Mouse (Mus musculus) liver, adult 2 months (tissue): ENCODE data around the gene Krt78. TPM values are rescaled to one million over a fixed set of nuclear protein-coding genes. Genes with fewer than 3 reads are reported as not detected.
"Not testable (repeated sequence)": the region's sequence is repeated elsewhere in the genome, so short reads cannot be mapped to it uniquely, and the experiment has no call there.

ENCODE experiments used
- DNase-seq: peaks from one replicate; pipeline ENCODE4 v3.0.0-alpha.2; 2011; ENCODE audit warnings: low read depth, low spot score; ENCODE audit errors: extremely low read depth
- H3K27ac ChIP-seq: fragments of 200-500 bp; replicated peaks from 2 replicates; pipeline ENCODE4 v1.5.1; 2012; ENCODE audit warnings: low read depth, mild to moderate bottlenecking, control low read depth, inconsistent platforms, low read length; ENCODE audit not compliant: insufficient read depth
- H3K27me3 ChIP-seq: fragments of 200-500 bp; 2 replicates; pipeline ENCODE4 v1.6.1; 2012; ENCODE audit warnings: mild to moderate bottlenecking, moderate library complexity, low read length, inconsistent platforms; ENCODE audit not compliant: control insufficient read depth, insufficient read depth
- H3K36me3 ChIP-seq: fragments of 200-500 bp; 2 replicates; pipeline ENCODE4 v1.6.1; 2012; ENCODE audit warnings: low read length, inconsistent platforms; ENCODE audit not compliant: control insufficient read depth, insufficient read depth
- H3K4me1 ChIP-seq: fragments of 200-500 bp; 2 replicates; pipeline ENCODE4 v1.6.1; 2011; ENCODE audit warnings: low read length; ENCODE audit not compliant: control insufficient read depth, insufficient read depth
- H3K4me3 ChIP-seq: fragments of 200-500 bp; 2 replicates; pipeline ENCODE4 v1.5.1; 2011; ENCODE audit warnings: low read depth, mild to moderate bottlenecking, control low read depth, low read length, moderate library complexity; ENCODE audit not compliant: insufficient read depth
- H3K79me2 ChIP-seq: fragments of 200-500 bp; 2 replicates; pipeline ENCODE4 v1.6.1; 2012; ENCODE audit warnings: inconsistent platforms, mild to moderate bottlenecking, low read length, moderate library complexity; ENCODE audit not compliant: control insufficient read depth, insufficient read depth
- H3K9ac ChIP-seq: fragments of 200-500 bp; 2 replicates; pipeline ENCODE4 v1.6.1; 2012; ENCODE audit warnings: low read depth, mild to moderate bottlenecking, control low read depth, inconsistent platforms, low read length
- CTCF ChIP-seq: fragments of 200-500 bp; IDR thresholded peaks from 2 replicates; pipeline ENCODE4 v1.5.1; 2011; ENCODE audit warnings: low read depth, low read length, control low read depth
- POLR2A ChIP-seq: fragments of 200-500 bp; IDR thresholded peaks from 2 replicates; pipeline ENCODE4 v1.6.1; 2011; ENCODE audit warnings: low read length, control low read depth; ENCODE audit not compliant: insufficient read depth; ENCODE audit errors: extremely low read depth
- WGBS: fragments of 180-500 bp; shearing (Covaris S2); methylation state at CpG from one replicate; pipeline ENCODE4 v1.1.7; 2018; 5-methylcytosine and 5-hydroxymethylcytosine counted together
- polyA plus RNA-seq: library from polyadenylated mRNA; depleted of rRNA; stranded (reverse); fragments of >200 nt; gene quantifications from 2 replicates; pipeline ENCODE4 v1.2.3, GENCODE M21; 2012; rRNA removed
- total RNA-seq: library from RNA; depleted of rRNA; stranded (reverse); fragments of >200 nt; gene quantifications from 2 replicates; pipeline ENCODE4 v1.2.3, GENCODE M21; 2014; rRNA removed

The Krt78 gene
- not detected in 2 replicates for total RNA-seq
- not detected in 2 replicates for polyA plus RNA-seq

DNA sequence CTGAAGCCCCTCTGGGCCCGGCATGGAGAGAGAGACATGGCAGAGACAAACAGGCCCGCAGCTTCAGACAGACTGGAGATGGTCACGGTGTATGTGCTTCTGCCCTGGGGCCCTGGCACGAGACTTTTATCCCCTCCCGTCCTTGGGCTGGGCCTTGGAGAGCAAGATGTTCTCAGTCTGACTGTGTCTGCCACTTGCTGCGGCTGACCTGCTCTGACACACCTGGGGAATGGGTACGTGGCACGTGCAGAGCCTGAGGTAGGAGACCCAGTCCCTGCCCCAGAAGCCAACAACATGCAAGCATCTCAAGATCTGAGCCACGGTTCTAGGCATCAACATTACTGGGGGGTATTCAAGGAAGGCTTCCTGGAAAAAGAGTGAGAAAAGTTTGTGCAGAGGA lies at the start of gene Krt78:
Gene Krt78, minus strand, starts transcription at position 101 of the 400 bp plus-strand sequence.
- DNase-seq: no peak
- Histone ChIP-seq H3K4me3 (no peak within 1 kb of the TSS), H3K9ac (no peak within 1 kb of the TSS), H3K27ac (no peak within 1 kb of the TSS), H3K36me3 (no peaks in the 10 kb centered on the region), H3K4me1 (no peaks in the 10 kb centered on the region), H3K79me2 (no peaks in the 10 kb centered on the region), H3K27me3 (0 out of 2 replicates have a peak, but pooled peaks cover 2% of the 10 kb centered on the region)
- TF ChIP-seq CTCF (no peak), POLR2A (no peak)
- 79% methylated on average over 9 of the region's 9 CpGs for WGBS

DNA sequence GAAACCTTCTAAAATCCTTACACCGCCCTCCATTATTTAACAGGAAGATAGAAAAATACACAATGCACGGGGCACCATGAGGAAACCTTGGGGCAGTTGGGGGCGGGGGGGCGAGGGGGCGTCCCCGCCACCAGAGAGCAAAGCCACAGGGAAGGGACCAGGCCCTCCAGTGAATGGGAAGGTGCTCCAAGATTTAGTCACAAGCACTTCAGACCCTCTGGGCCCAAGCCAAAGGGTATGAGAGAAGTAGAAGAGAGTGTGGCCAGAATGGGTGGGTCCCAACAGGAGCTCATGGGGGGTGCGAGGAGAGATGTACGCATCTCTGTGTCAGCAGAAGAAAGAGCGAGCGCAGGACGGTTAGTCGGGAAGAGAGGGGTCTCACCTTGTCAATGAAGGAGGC lies 49.4 kb upstream of the Krt78 start:
- DNase-seq: no peak
- H3K9ac ChIP-seq: peak overlapping the region; percentile 60
- H3K27ac ChIP-seq: peak overlapping the region; percentile 72
- peaks cover 4% of the 10 kb centered on the region; the same call in 1 of the 2 replicates for H3K4me1 ChIP-seq
- TF ChIP-seq CTCF: no peak
- no peak for TF ChIP-seq POLR2A
- 14% methylated on average over 12 of the region's 12 CpGs for WGBS
- no peaks in the 10 kb centered on the region for H3K79me2 ChIP-seq
- no peaks in the 10 kb centered on the region for H3K27me3 ChIP-seq
- peak overlapping the region; percentile 78 for H3K4me3 ChIP-seq
- H3K36me3 ChIP-seq: peaks cover 13% of the 10 kb centered on the region

DNA sequence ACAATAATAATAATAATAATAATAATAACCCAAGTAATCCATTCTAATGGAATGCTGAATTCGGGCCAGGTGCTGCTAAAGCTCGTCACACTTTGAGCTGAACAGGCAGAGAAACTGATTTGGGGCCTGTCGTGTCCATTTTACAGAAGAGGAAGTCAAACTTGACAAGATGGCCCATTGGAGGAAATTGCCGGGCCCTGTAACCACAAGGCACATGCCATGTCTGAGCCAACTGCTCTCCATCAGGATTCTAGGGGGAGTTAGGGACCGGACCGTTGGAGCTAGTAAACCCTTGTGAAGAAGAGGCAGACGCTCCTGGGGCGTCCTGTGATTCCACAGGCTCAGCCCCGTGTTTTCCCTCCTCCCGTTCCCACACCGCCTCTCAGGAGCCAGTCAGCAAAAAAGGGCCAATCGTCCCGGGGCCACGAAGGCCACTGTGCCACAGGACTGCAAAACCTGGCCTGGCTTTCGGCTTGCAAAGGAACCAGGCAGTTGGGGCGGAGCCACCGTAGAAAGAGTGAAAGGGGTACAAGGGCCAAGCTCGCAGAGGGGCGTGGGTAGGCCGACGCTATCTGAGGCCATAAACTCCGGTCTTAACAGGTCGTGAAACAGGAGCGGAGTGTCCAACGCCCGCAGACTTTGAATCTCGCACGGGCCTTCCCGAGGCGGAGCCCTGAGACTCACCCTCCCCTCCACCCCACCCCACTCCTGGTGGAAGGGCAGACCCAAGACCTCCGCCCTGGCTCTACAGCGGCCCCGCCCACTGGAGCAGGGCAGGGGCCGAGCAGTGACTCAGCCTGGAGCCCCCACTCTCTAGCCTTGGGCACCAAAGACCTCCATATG lies 48.8 kb upstream of the Krt78 start:
- H3K9ac ChIP-seq: peak overlapping the region; percentile 60
- 3% methylated on average over 34 of the region's 34 CpGs for WGBS
- peak overlapping the region; percentile 78 for H3K4me3 ChIP-seq
- H3K27me3 ChIP-seq: no peaks in the 10 kb centered on the region
- DNase-seq: peak; percentile 97
- H3K27ac ChIP-seq: peak overlapping the region; percentile 72
- TF ChIP-seq CTCF: no peak
- TF ChIP-seq POLR2A: no peak
- peaks cover 4% of the 10 kb centered on the region; the same call in 1 of the 2 replicates for H3K4me1 ChIP-seq
- H3K36me3 ChIP-seq: peaks cover 18% of the 10 kb centered on the region
- H3K79me2 ChIP-seq: no peaks in the 10 kb centered on the region

DNA sequence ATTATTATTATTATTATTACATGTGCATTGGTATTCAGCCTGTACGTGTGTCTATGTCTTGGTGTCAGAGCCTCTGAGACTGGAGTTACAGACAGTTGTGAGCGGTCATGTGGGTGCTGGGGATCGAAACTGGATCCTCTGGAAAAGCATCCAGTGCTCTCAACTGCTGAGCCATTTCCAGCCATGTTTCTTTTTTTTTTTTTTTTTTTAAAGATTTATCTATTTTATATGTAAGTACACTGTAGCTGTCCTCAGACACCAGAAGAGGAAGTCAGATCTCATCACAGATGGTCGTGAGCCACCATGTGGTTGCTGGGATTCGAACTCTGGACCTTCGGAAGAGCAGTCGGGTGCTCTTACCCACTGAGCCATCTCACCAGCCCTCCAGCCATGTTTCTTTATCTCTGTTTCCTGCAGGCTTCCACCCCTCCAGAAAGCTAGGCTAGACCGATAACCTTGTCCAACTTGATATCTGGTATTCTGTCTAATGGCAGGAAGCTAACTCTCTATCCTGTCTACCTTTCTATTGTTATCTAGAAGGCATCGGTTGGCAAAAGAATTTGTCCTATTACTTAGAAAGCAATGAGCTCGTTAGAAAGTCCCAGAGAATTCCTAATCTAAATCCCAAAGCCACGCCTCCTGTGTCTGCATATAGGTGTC lies 45.7 kb upstream of the Krt78 start:
- peaks cover 21% of the 10 kb centered on the region for H3K36me3 ChIP-seq
- no peaks in the 10 kb centered on the region for H3K79me2 ChIP-seq
- no peak overlapping the region for H3K27ac ChIP-seq
- H3K4me1 ChIP-seq: peaks cover 4% of the 10 kb centered on the region; the same call in 1 of the 2 replicates
- H3K9ac ChIP-seq: no peak overlapping the region
- DNase-seq: no peak
- H3K27me3 ChIP-seq: no peaks in the 10 kb centered on the region
- TF ChIP-seq CTCF (no peak), POLR2A (no peak)
- 87% methylated on average over 11 of the region's 11 CpGs for WGBS
- H3K4me3 ChIP-seq: no peak overlapping the region

DNA sequence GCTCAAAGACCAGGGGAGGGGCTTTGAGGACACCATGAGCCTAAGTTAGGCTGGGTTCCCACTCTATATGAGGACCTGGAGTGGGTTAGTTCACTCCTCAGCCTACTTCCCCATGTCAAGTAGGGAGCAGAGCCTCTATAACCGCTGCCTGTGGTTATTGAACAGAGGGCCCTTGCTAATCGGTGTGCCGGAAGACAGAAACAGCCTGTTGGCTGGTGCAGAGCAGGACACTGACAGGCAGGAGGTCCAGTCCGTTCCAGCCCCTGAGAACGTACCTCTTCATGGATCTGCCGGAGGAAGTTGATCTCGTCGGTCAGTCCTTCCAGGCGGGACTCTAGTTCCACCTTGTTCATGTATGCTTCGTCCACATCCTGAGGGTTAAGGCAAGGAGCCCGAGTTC lies 45.1 kb upstream of the Krt78 start:
- Histone ChIP-seq H3K27ac (no peak overlapping the region), H3K27me3 (no peaks in the 10 kb centered on the region), H3K9ac (no peak overlapping the region), H3K36me3 (peaks cover 21% of the 10 kb centered on the region), H3K4me1 (peaks cover 4% of the 10 kb centered on the region; the same call in 1 of the 2 replicates), H3K79me2 (no peaks in the 10 kb centered on the region), H3K4me3 (no peak overlapping the region)
- WGBS: 87% methylated on average over 11 of the region's 11 CpGs
- no peak for TF ChIP-seq POLR2A
- no peak for TF ChIP-seq CTCF
- DNase-seq: no peak

DNA sequence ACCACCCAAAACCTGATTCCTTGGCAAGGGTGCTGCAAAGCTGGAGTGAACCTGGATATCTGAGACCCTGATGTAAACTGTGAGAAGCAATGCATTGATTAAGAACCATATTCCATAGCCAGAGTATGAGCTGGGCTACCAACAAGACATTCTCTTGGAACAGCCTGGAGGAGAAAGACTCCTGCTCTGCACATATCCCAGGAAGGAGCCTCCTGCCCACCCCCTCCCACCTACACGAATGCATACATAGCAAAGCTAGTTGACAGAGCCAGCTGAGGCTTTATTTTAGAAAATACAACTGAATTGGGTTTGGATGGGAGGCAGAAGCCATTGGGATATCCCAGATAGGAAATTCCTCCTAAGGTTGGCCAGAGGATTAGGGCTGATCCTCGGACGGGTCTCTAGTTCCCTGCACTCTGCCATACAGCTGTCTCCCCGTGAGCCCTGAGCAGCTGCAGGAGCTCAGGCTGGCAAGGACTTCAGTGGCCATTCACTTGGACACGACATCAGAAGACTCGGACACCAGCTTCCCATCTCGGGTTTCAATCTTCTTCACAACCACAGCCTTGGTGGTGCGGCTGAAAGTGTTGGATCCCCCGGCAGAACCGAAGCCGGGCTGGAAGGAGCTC lies 42.5 kb upstream of the Krt78 start:
- DNase-seq, H3K9ac ChIP-seq, H3K4me1 ChIP-seq, H3K27me3 ChIP-seq, H3K4me3 ChIP-seq, H3K27ac ChIP-seq, H3K79me2 ChIP-seq: not testable (repeated sequence)
- peaks cover 21% of the 10 kb centered on the region for H3K36me3 ChIP-seq
- 95% methylated on average over 11 of the region's 11 CpGs for WGBS
